Mouse (Mus musculus) heart, postnatal 0 days (tissue): Measurements from ENCODE around the gene Grb14. TPM values are rescaled to one million over a fixed set of nuclear protein-coding genes. Genes with fewer than 3 reads are reported as not detected.
A peak's percentile ranks its signal among the peaks of the same experiment; 100 is the strongest.

Source experiments
- ATAC-seq: fragments of 200-750 bp; cut with Nextera tagmentation; 2 replicates; pipeline ENCODE4 v1.8.0; 2017; ENCODE audit warnings: low read depth, moderate number of reproducible peaks, moderate library complexity; ENCODE audit not compliant: insufficient read depth
- DNase-seq: peaks from one replicate; pipeline ENCODE4 v3.0.0-alpha.2; 2016; ENCODE audit warnings: low spot score
- H3K27ac ChIP-seq: fragments of 300-500 bp; sonication (generic); 2 replicates; pipeline ENCODE4 v1.5.1; 2014; ENCODE audit warnings: low read depth, mild to moderate bottlenecking
- H3K27me3 ChIP-seq: fragments of 300-500 bp; sonication (generic); 2 replicates; pipeline ENCODE4 v1.6.1; 2014; ENCODE audit warnings: low read length, mixed read lengths; ENCODE audit not compliant: control insufficient read depth, insufficient read depth
- H3K36me3 ChIP-seq: fragments of 300-500 bp; sonication (generic); replicated peaks from 2 replicates; pipeline ENCODE4 v1.6.1; 2014; ENCODE audit warnings: low read length, mixed read lengths; ENCODE audit not compliant: control insufficient read depth, insufficient read depth
- H3K4me1 ChIP-seq: fragments of 300-500 bp; sonication (generic); 2 replicates; pipeline ENCODE4 v1.6.1; 2014; ENCODE audit warnings: antibody characterized with exemption; ENCODE audit not compliant: control insufficient read depth, insufficient read depth
- H3K4me2 ChIP-seq: fragments of 300-500 bp; sonication (generic); 2 replicates; pipeline ENCODE4 v1.6.1; 2014; ENCODE audit warnings: low read depth, mild to moderate bottlenecking, low read length, moderate library complexity
- H3K4me3 ChIP-seq: fragments of 300-500 bp; sonication (generic); 2 replicates; pipeline ENCODE4 v1.5.1; 2014; ENCODE audit warnings: low read depth, low read length
- H3K9ac ChIP-seq: fragments of 300-500 bp; sonication (generic); replicated peaks from 2 replicates; pipeline ENCODE4 v1.6.1; 2014; ENCODE audit warnings: low read depth, low read length, mixed read lengths
- H3K9me3 ChIP-seq: fragments of 300-500 bp; sonication (generic); replicated peaks from 2 replicates; pipeline ENCODE4 v1.6.1; 2016; ENCODE audit warnings: low read length; ENCODE audit not compliant: control insufficient read depth
- CTCF ChIP-seq: IDR thresholded peaks from 2 replicates; pipeline ENCODE4 v1.5.1; 2016; ENCODE audit warnings: antibody characterized with exemption, control low read depth, low read depth
- EP300 ChIP-seq: IDR thresholded peaks from 2 replicates; pipeline ENCODE4 v1.6.1; 2016; ENCODE audit warnings: antibody characterized with exemption, low read depth
- WGBS: fragments of 180-500 bp; shearing (Covaris S2); extraction: QIAGEN DNeasy Blood & Tissue Kit; methylation state at CpG from one replicate; pipeline ENCODE4 v1.1.7; 2014; 5-methylcytosine and 5-hydroxymethylcytosine counted together
- polyA plus RNA-seq: library from polyadenylated mRNA; unstranded; fragments of >200 nt; fragmentation: Nextera tagmentation; extraction: Ambion mirVana; gene quantifications from 2 replicates; pipeline ENCODE4 v1.2.1, GENCODE M21; 2015
- total RNA-seq: library from RNA; depleted of rRNA; stranded (reverse); fragments of >200 nt; gene quantifications from 2 replicates; pipeline ENCODE4 v1.2.3, GENCODE M21; 2014; ENCODE audit warnings: low replicate concordance

The Grb14 gene
- total and polyA plus RNA-seq, 2 experiments from 2014 or later = 102 to 166 TPM

GRCm38 (mm10) chr2:65002631-65003030 lies 22.2 kb downstream of the Grb14 start:
- H3K4me1 ChIP-seq = peaks cover 14% of the 10 kb centered on the region
- H3K27ac ChIP-seq = no peak overlapping the region
- no peak for DNase-seq
- H3K36me3 ChIP-seq = no peaks in the 10 kb centered on the region
- H3K9ac ChIP-seq = no peak overlapping the region
- no peak overlapping the region for H3K4me3 ChIP-seq
- no peak for ATAC-seq
- no peak overlapping the region for H3K4me2 ChIP-seq
- TF ChIP-seq EP300 (no peak), CTCF (no peak)
- H3K9me3 ChIP-seq = no peaks in the 10 kb centered on the region
- WGBS = 85% methylated on average over 3 of the region's 3 CpGs
- no peaks in the 10 kb centered on the region for H3K27me3 ChIP-seq

GRCm38 (mm10) chr2:64995048-64995447 lies 29.7 kb downstream of the Grb14 start:
- H3K9ac ChIP-seq = no peak overlapping the region
- DNase-seq = no peak
- H3K4me3 ChIP-seq = no peak overlapping the region
- no peaks in the 10 kb centered on the region for H3K4me1 ChIP-seq
- no peaks in the 10 kb centered on the region for H3K36me3 ChIP-seq
- ATAC-seq = no peak
- WGBS = 89% methylated on average over 2 of the region's 2 CpGs
- H3K9me3 ChIP-seq = no peaks in the 10 kb centered on the region
- H3K27me3 ChIP-seq = no peaks in the 10 kb centered on the region
- no peak overlapping the region for H3K4me2 ChIP-seq
- no peak overlapping the region for H3K27ac ChIP-seq
- TF ChIP-seq EP300 = no peak
- no peak for TF ChIP-seq CTCF

- ATAC-seq = no peak
- H3K4me2 ChIP-seq = no peak overlapping the region
- H3K9me3 ChIP-seq = no peaks in the 10 kb centered on the region
- H3K4me3 ChIP-seq = no peak overlapping the region
- WGBS = 96% methylated on average over 2 of the region's 2 CpGs
- no peak for DNase-seq
- H3K27me3 ChIP-seq = no peaks in the 10 kb centered on the region
- no peak overlapping the region for H3K27ac ChIP-seq
- peaks cover 6% of the 10 kb centered on the region for H3K4me1 ChIP-seq
- no peak for TF ChIP-seq EP300
- peak; percentile 17; the same call in 1 of the 2 replicates for TF ChIP-seq CTCF
- no peaks in the 10 kb centered on the region for H3K36me3 ChIP-seq
- no peak overlapping the region for H3K9ac ChIP-seq
Observed at GRCm38 (mm10) chr2:64989426-64990187, 35.2 kb downstream of the Grb14 start.

GRCm38 (mm10) chr2:64987782-64988181 lies 37.0 kb downstream of the Grb14 start:
- Histone ChIP-seq H3K27ac (peak overlapping the region; percentile 49), H3K4me1 (peaks cover 6% of the 10 kb centered on the region), H3K4me3 (no peak overlapping the region), H3K27me3 (no peaks in the 10 kb centered on the region), H3K4me2 (no peak overlapping the region), H3K36me3 (peaks cover 6% of the 10 kb centered on the region; the same call in 1 of the 2 replicates), H3K9me3 (peaks cover 3% of the 10 kb centered on the region; the same call in 1 of the 2 replicates), H3K9ac (no peak overlapping the region)
- DNase-seq = peak; percentile 86
- TF ChIP-seq EP300 (no peak), CTCF (no peak)
- 27% methylated on average over 3 of the region's 3 CpGs for WGBS
- peak; percentile 77 for ATAC-seq

- ATAC-seq = no peak
- Histone ChIP-seq H3K4me1 (peaks cover 25% of the 10 kb centered on the region), H3K9me3 (no peaks in the 10 kb centered on the region), H3K36me3 (no peaks in the 10 kb centered on the region), H3K4me2 (no peak overlapping the region), H3K4me3 (no peak overlapping the region), H3K27ac (no peak overlapping the region), H3K9ac (no peak overlapping the region), H3K27me3 (no peaks in the 10 kb centered on the region)
- WGBS = 60% methylated on average over 5 of the region's 5 CpGs
- DNase-seq = no peak
- TF ChIP-seq CTCF = no peak
Observed at GRCm38 (mm10) chr2:64975546-64975945, 49.2 kb downstream of the Grb14 start.

- 59% methylated on average over 2 of the region's 2 CpGs for WGBS
- TF ChIP-seq CTCF = no peak
- no peak for TF ChIP-seq EP300
- H3K4me2 ChIP-seq = no peak overlapping the region
- DNase-seq (no peak), ATAC-seq (no peak)
- no peaks in the 10 kb centered on the region for H3K36me3 ChIP-seq
- peaks cover 25% of the 10 kb centered on the region for H3K4me1 ChIP-seq
- H3K27ac ChIP-seq = no peak overlapping the region
- H3K4me3 ChIP-seq = no peak overlapping the region
- H3K27me3 ChIP-seq = no peaks in the 10 kb centered on the region
- H3K9ac ChIP-seq = no peak overlapping the region
- H3K9me3 ChIP-seq = no peaks in the 10 kb centered on the region
Observed at GRCm38 (mm10) chr2:64974549-64974948, 50.2 kb downstream of the Grb14 start.
